Mouse (Mus musculus) liver, embryonic 14.5 days (tissue): ENCODE measurements around the gene Vmn1r1.

Experiments
- CTCF ChIP-seq: IDR thresholded peaks from 2 replicates; pipeline ENCODE4 v1.5.1; 2016; ENCODE audit warnings: antibody characterized with exemption, low read depth, control low read depth
- EP300 ChIP-seq: IDR thresholded peaks from 2 replicates; pipeline ENCODE4 v1.6.1; 2016; ENCODE audit warnings: antibody characterized with exemption, low read depth

DNA sequence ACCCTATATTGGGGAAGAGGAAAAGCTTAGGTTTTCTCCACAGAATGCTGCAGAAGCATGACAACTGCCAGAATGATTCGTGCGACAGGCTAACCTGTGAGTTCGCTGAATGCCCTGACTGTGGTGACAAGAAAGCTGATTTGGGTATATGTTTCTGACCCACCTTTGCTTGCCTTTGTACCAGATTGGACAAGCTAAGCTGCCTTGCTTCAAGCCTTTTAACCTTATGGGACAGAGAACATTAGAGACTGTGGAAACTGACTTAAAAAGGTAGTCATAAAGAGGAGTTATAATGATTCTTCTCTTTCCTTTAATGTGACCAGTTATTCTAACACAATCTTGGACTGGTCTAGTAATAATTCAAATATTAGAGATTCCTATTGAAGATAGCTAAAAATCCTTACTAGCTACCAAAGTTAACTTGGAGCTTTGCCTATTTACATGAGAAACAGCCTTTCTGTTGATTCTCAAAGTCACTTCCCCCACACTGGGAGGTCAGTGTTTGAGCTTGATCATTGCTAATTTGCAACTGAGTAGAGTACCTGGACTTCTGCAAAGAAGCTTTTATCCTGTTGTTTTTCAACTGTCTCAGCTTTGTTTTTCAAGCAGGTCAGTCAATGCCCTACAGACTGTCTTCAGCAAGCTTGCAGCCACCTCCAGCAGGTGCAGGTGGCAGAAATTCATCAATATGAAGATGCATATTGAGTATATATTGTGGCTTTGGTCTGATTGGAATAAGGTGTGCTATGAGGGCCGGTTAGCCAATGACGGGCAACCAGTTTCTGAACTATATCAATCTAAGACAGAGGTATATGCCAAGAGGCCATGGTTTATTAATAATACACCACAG is 17.4 kb upstream of the Vmn1r1 start:
- no peak for TF ChIP-seq CTCF
- TF ChIP-seq EP300 = no peak
